Mouse (Mus musculus) forebrain, embryonic 13.5 days (tissue): ENCODE data around the gene Zmym4. TPM values are rescaled to one million over a fixed set of nuclear protein-coding genes. Genes with fewer than 3 reads are reported as not detected.

Experiments
- ATAC-seq: fragments of 200-750 bp; cut with Nextera tagmentation; 2 replicates; pipeline ENCODE4 v1.8.0; 2017
- H3K27ac ChIP-seq: fragments of 300-500 bp; sonication (generic); 2 replicates; pipeline ENCODE4 v1.5.1; 2015; ENCODE audit warnings: inconsistent platforms, mild to moderate bottlenecking, moderate library complexity
- H3K27me3 ChIP-seq: fragments of 300-500 bp; sonication (generic); 2 replicates; pipeline ENCODE4 v1.6.1; 2015; ENCODE audit warnings: mild to moderate bottlenecking, inconsistent platforms
- H3K36me3 ChIP-seq: fragments of 300-500 bp; sonication (generic); 2 replicates; pipeline ENCODE4 v1.6.1; 2015; ENCODE audit warnings: mild to moderate bottlenecking, inconsistent platforms; ENCODE audit not compliant: poor library complexity, severe bottlenecking
- H3K4me1 ChIP-seq: fragments of 300-500 bp; sonication (generic); 2 replicates; pipeline ENCODE4 v1.6.1; 2015; ENCODE audit warnings: inconsistent platforms
- H3K4me2 ChIP-seq: fragments of 300-500 bp; sonication (generic); 2 replicates; pipeline ENCODE4 v1.6.1; 2015; ENCODE audit warnings: inconsistent platforms, mild to moderate bottlenecking, moderate library complexity
- H3K4me3 ChIP-seq: fragments of 300-500 bp; sonication (generic); 2 replicates; pipeline ENCODE4 v1.5.1; 2015; ENCODE audit warnings: mild to moderate bottlenecking, inconsistent platforms
- H3K9ac ChIP-seq: fragments of 300-500 bp; sonication (generic); 2 replicates; pipeline ENCODE4 v1.6.1; 2015; ENCODE audit warnings: mild to moderate bottlenecking, inconsistent platforms
- H3K9me3 ChIP-seq: fragments of 300-500 bp; sonication (generic); replicated peaks from 2 replicates; pipeline ENCODE4 v1.6.1; 2016; ENCODE audit warnings: inconsistent platforms
- WGBS: fragments of 180-500 bp; shearing (Covaris S2); methylation state at CpG from one replicate; pipeline ENCODE4 v1.1.7; 2015; 5-methylcytosine and 5-hydroxymethylcytosine counted together
- polyA plus RNA-seq: library from polyadenylated mRNA; unstranded; fragments of >200 nt; fragmentation: Nextera tagmentation; extraction: Ambion mirVana; gene quantifications from 2 replicates; pipeline ENCODE4 v1.2.1, GENCODE M21; 2015

The Zmym4 gene
- polyA plus RNA-seq, 1 experiment from 2014 or later = 30.0 TPM

DNA sequence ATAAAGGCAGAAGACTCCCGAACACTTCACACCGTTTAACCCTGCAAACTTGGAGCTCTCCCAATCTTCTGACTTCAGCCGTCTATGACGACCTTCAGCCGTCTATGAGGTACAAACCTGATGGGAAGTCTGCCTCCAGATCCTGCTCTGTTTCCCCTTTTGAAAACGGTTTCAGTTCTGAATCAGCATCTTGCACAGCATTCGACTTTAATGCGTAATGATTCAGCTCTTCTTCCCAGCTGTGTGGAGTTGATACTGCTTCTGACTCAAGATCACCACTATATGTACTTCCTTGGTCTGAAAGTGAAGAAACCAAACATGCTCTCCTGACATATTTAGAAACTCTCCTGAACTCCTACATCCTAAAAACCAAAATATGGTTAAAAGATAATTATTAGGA lies 78.1 kb downstream of the Zmym4 start:
- peaks cover 61% of the 10 kb centered on the region for H3K36me3 ChIP-seq
- H3K27ac ChIP-seq = no peak overlapping the region
- H3K9ac ChIP-seq = no peak overlapping the region
- no peak for ATAC-seq
- H3K4me2 ChIP-seq = no peak overlapping the region
- no peaks in the 10 kb centered on the region for H3K4me1 ChIP-seq
- 91% methylated on average over 8 of the region's 8 CpGs for WGBS
- no peaks in the 10 kb centered on the region for H3K27me3 ChIP-seq
- no peaks in the 10 kb centered on the region for H3K9me3 ChIP-seq
- no peak overlapping the region for H3K4me3 ChIP-seq

- Histone ChIP-seq H3K4me3 (no peak overlapping the region), H3K27me3 (no peaks in the 10 kb centered on the region), H3K27ac (no peak overlapping the region), H3K36me3 (peaks cover 59% of the 10 kb centered on the region), H3K9me3 (no peaks in the 10 kb centered on the region), H3K9ac (no peak overlapping the region), H3K4me1 (no peaks in the 10 kb centered on the region), H3K4me2 (no peak overlapping the region)
- no peak for ATAC-seq
- 65% methylated on average over 1 of the region's 1 CpGs for WGBS
Observed at GRCm38 (mm10) chr4:126885953-126886352, 82.0 kb downstream of the Zmym4 start.

DNA sequence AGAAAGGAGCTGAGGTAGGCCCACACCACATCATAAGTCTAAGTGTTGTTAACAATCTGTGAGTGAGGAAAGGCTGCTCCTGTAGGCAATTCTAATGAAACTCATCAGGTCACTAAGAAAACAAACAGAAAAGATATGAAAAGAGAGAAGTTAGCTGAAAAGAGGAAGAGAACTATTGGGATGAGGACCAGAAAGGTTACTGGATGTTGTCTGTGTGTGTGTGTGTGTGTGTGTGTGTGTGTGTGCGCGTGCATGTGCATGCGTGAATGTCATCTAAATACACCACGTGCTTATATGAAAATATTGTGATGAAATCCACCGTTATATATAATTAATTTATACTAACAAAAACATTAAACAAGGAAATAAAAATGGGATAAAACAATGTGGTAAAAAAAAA lies 84.3 kb downstream of the Zmym4 start:
- H3K36me3 ChIP-seq = peaks cover 56% of the 10 kb centered on the region
- no peak overlapping the region for H3K4me2 ChIP-seq
- no peaks in the 10 kb centered on the region for H3K4me1 ChIP-seq
- no peaks in the 10 kb centered on the region for H3K9me3 ChIP-seq
- H3K27me3 ChIP-seq = no peaks in the 10 kb centered on the region
- 94% methylated on average over 5 of the region's 5 CpGs for WGBS
- H3K27ac ChIP-seq = no peak overlapping the region
- H3K9ac ChIP-seq = no peak overlapping the region
- H3K4me3 ChIP-seq = no peak overlapping the region
- no peak for ATAC-seq

- WGBS = 93% methylated on average over 5 of the region's 5 CpGs
- no peak for ATAC-seq
- Histone ChIP-seq H3K4me2 (no peak overlapping the region), H3K27ac (no peak overlapping the region), H3K9me3 (no peaks in the 10 kb centered on the region), H3K4me1 (no peaks in the 10 kb centered on the region), H3K36me3 (peaks cover 67% of the 10 kb centered on the region), H3K27me3 (no peaks in the 10 kb centered on the region), H3K4me3 (no peak overlapping the region), H3K9ac (no peak overlapping the region)
Observed at GRCm38 (mm10) chr4:126879560-126880275, 88.2 kb downstream of the Zmym4 start.

DNA sequence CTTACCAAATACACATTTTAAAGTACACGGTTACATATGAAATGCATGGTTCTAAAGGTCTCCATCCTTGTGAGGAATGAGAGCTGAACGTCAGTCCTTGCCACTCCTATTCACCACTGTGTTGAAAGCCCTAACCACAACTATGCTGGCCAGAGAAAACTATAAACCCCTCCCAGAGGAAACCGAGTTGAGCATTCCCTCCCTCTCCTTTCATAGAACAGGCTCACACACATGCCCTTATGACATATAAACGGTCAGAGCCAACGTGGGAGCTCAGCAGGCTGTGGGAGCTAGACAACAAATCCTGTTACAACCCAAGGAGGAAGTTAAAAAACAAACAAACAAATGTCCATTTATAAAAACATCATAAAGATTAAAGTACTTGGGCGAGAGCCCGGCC lies 95.2 kb downstream of the Zmym4 start:
- no peak overlapping the region for H3K27ac ChIP-seq
- 82% methylated on average over 7 of the region's 7 CpGs for WGBS

DNA sequence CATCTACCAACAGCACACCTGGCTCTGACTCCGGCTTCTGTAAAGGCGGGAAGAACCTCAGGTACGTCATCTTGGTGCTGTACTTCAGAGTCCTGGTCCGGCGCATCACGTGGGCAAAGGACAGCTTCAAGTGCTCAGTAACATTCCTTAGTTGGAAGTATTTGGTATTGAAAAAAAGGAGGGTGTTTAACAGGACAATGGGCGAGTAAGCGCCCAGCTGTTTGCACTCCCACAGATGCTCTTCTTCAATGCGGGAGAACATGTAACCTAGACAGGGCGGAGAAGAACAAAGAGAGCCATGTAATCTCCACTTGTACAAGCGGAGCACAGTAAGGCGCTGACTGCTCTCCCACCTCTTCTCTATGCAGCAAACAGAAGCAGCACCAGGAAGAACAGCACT lies 99.2 kb downstream of the Zmym4 start:
- no peaks in the 10 kb centered on the region for H3K27me3 ChIP-seq
- 95% methylated on average over 12 of the region's 12 CpGs for WGBS
- H3K27ac ChIP-seq = no peak overlapping the region
- peaks cover 72% of the 10 kb centered on the region for H3K36me3 ChIP-seq
- no peak overlapping the region for H3K9ac ChIP-seq
- H3K4me3 ChIP-seq = no peak overlapping the region
- no peaks in the 10 kb centered on the region for H3K9me3 ChIP-seq
- H3K4me1 ChIP-seq = no peaks in the 10 kb centered on the region
- no peak for ATAC-seq
- H3K4me2 ChIP-seq = no peak overlapping the region

More for the DNA sequence above, 95.2 kb downstream of the Zmym4 start:
- H3K4me2 ChIP-seq = no peak overlapping the region
- no peaks in the 10 kb centered on the region for H3K9me3 ChIP-seq
- peaks cover 68% of the 10 kb centered on the region for H3K36me3 ChIP-seq
- H3K9ac ChIP-seq = no peak overlapping the region
- no peak for ATAC-seq
- H3K4me3 ChIP-seq = no peak overlapping the region
- H3K27me3 ChIP-seq = no peaks in the 10 kb centered on the region
- no peaks in the 10 kb centered on the region for H3K4me1 ChIP-seq

- no peak overlapping the region for H3K27ac ChIP-seq
- no peak for ATAC-seq
- no peaks in the 10 kb centered on the region for H3K27me3 ChIP-seq
- no peaks in the 10 kb centered on the region for H3K4me1 ChIP-seq
- no peak overlapping the region for H3K4me2 ChIP-seq
- H3K9ac ChIP-seq = no peak overlapping the region
- peaks cover 67% of the 10 kb centered on the region for H3K36me3 ChIP-seq
- no peaks in the 10 kb centered on the region for H3K9me3 ChIP-seq
- 85% methylated on average over 11 of the region's 11 CpGs for WGBS
- H3K4me3 ChIP-seq = no peak overlapping the region
Observed at GRCm38 (mm10) chr4:126861514-126862266, 106.2 kb downstream of the Zmym4 start.

DNA sequence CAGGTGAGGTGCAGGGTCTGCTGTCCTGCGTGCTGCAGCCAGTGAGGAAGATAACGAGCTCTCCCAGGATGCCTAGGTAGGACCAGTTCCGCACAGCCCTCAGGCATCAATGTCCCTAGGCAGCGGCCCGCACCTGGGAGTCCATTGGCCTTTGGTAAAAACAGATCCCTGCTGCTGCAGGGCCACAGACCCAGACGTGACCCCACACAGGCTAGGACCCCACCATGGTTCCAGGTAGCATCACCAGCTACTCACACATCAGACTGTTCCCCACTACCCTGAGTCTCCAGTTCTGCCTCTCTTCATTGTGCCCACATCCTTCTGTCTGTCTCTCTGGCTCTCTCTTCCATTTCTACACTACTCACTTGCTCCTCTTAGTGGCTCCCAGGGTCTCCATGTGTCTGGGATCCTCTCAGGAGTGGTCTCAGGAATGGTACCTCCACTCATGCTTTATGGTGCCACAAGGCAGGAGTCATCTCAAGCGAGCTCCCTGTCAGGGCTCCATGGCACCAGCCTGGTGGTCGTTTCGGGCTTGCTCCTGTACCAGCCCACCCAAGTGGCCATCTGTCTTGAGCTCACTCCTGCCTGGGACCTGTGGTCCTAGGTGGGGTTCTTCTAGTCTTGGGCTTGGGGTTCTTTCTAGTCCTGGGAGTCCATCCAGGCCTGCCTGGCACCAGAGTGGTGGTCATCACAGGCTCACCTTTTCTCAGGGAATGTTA lies 107.5 kb downstream of the Zmym4 start:
- Histone ChIP-seq H3K36me3 (peaks cover 63% of the 10 kb centered on the region), H3K4me3 (no peak overlapping the region), H3K4me2 (no peak overlapping the region), H3K27me3 (no peaks in the 10 kb centered on the region), H3K4me1 (no peaks in the 10 kb centered on the region), H3K9me3 (no peaks in the 10 kb centered on the region), H3K27ac (no peak overlapping the region), H3K9ac (no peak overlapping the region)
- 88% methylated on average over 9 of the region's 9 CpGs for WGBS
- no peak for ATAC-seq

DNA sequence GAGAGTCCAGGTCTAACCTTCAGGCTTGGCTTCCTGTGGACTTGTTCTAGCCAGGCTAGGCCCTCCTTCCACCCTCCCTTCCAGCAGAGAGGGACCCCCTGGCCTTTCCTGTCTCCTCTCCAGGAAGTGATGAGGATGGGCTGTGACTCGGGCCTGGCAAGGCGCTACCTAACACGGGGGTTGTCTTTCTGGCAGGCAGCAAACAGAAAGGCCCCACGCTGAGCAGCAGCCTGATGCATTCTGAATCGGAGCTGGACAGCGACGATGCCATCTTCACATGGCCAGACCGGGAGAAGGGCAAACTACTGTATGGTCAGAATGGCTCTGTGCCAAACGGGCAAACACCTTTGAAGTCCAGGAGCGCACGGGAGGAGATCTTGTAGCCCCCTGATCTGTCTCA lies 115.0 kb downstream of the Zmym4 start:
- WGBS = 79% methylated on average over 11 of the region's 11 CpGs
- H3K36me3 ChIP-seq = peaks cover 71% of the 10 kb centered on the region

GRCm38 (mm10) chr4:126850778-126851080 lies 117.2 kb downstream of the Zmym4 start:
- H3K9ac ChIP-seq = no peak overlapping the region
- no peaks in the 10 kb centered on the region for H3K4me1 ChIP-seq
- no peaks in the 10 kb centered on the region for H3K27me3 ChIP-seq
- peaks cover 88% of the 10 kb centered on the region for H3K36me3 ChIP-seq
- no peaks in the 10 kb centered on the region for H3K9me3 ChIP-seq
- WGBS = 78% methylated on average over 4 of the region's 4 CpGs
- no peak for ATAC-seq
- H3K4me3 ChIP-seq = no peak overlapping the region
- no peak overlapping the region for H3K27ac ChIP-seq
- H3K4me2 ChIP-seq = no peak overlapping the region

More for the DNA sequence above, 115.0 kb downstream of the Zmym4 start:
- Histone ChIP-seq H3K9me3 (no peaks in the 10 kb centered on the region), H3K9ac (no peak overlapping the region), H3K27ac (no peak overlapping the region), H3K4me2 (no peak overlapping the region), H3K4me1 (no peaks in the 10 kb centered on the region), H3K4me3 (no peak overlapping the region), H3K27me3 (no peaks in the 10 kb centered on the region)
- no peak for ATAC-seq

GRCm38 (mm10) chr4:126850019-126850777 lies 117.7 kb downstream of the Zmym4 start:
- no peak overlapping the region for H3K9ac ChIP-seq
- H3K4me2 ChIP-seq = no peak overlapping the region
- ATAC-seq = no peak
- 84% methylated on average over 7 of the region's 7 CpGs for WGBS
- no peak overlapping the region for H3K27ac ChIP-seq
- peaks cover 88% of the 10 kb centered on the region for H3K36me3 ChIP-seq
- H3K27me3 ChIP-seq = no peaks in the 10 kb centered on the region
- H3K4me1 ChIP-seq = no peaks in the 10 kb centered on the region
- no peaks in the 10 kb centered on the region for H3K9me3 ChIP-seq
- no peak overlapping the region for H3K4me3 ChIP-seq

- Histone ChIP-seq H3K9me3 (no peaks in the 10 kb centered on the region), H3K4me2 (no peak overlapping the region), H3K4me1 (no peaks in the 10 kb centered on the region), H3K9ac (no peak overlapping the region), H3K27ac (no peak overlapping the region), H3K4me3 (no peak overlapping the region), H3K27me3 (no peaks in the 10 kb centered on the region), H3K36me3 (peaks cover 81% of the 10 kb centered on the region)
- ATAC-seq = no peak
- WGBS = 73% methylated on average over 7 of the region's 7 CpGs
Observed at GRCm38 (mm10) chr4:126846971-126847370, 121.0 kb downstream of the Zmym4 start.
